Mouse (Mus musculus): Measurements from ENCODE around the gene Gm4141. TPM values are rescaled to one million over a fixed set of nuclear protein-coding genes. Genes with fewer than 3 reads are reported as not detected.
"Not testable (repeated sequence)": the region's sequence is repeated elsewhere in the genome, so short reads cannot be mapped to it uniquely, and the experiment has no call there.

Gm4141 gene
- not detected in 2 replicates for polyA plus RNA-seq (2015; fragmentation: Nextera tagmentation; extraction: Ambion mirVana)

- WGBS: no CpG with 5 or more reads among the region's 3 CpGs
- ATAC-seq (ENCODE audit: insufficient number of reproducible peaks, insufficient read depth, low FRiP score, low TSS enrichment, low read depth); H3K27ac ChIP-seq; H3K4me2 ChIP-seq; H3K27me3 ChIP-seq; H3K4me1 ChIP-seq; H3K9me3 ChIP-seq; H3K36me3 ChIP-seq; H3K9ac ChIP-seq; H3K4me3 ChIP-seq: not testable (repeated sequence)
Measured at GRCm38 (mm10) chr7:20576141-20576540, at the start of gene Gm4141. Gm4141 (minus strand) TSS chr7:20576241.

- not testable (repeated sequence) for H3K27me3 ChIP-seq; H3K4me2 ChIP-seq; H3K9me3 ChIP-seq; ATAC-seq (ENCODE audit: insufficient number of reproducible peaks, insufficient read depth, low FRiP score, low TSS enrichment, low read depth); H3K4me3 ChIP-seq; H3K27ac ChIP-seq; H3K9ac ChIP-seq; H3K36me3 ChIP-seq; H3K4me1 ChIP-seq
- WGBS: 79% methylated on average over 3 of the region's 5 CpGs
Measured at GRCm38 (mm10) chr7:20598921-20599320, 22.9 kb upstream of the Gm4141 start, which contains the start of gene Gm4513. Gm4513 (minus strand) TSS chr7:20599021.

GRCm38 (mm10) chr7:20545657-20546056 lies 30.4 kb downstream of the Gm4141 start, which contains the start of gene Gm5726:
Gm5726 (minus strand) TSS chr7:20545757.
- not testable (repeated sequence) for ATAC-seq (ENCODE audit: insufficient number of reproducible peaks, insufficient read depth, low FRiP score, low TSS enrichment, low read depth)
- whole genome bisulfite sequencing: no CpG with 5 or more reads among the region's 1 CpGs

GRCm38 (mm10) chr7:20533537-20533936 lies 42.5 kb downstream of the Gm4141 start, which contains the start of gene Vmn1r104:
Vmn1r104 (plus strand) TSS chr7:20533837.
- not testable (repeated sequence) for H3K9ac ChIP-seq; H3K4me3 ChIP-seq; H3K27ac ChIP-seq; H3K27me3 ChIP-seq; ATAC-seq (ENCODE audit: insufficient number of reproducible peaks, insufficient read depth, low FRiP score, low TSS enrichment, low read depth); H3K4me1 ChIP-seq; H3K9me3 ChIP-seq; H3K4me2 ChIP-seq; H3K36me3 ChIP-seq
- WGBS: no CpG with 5 or more reads among the region's 3 CpGs

More at GRCm38 (mm10) chr7:20545657-20546056, 30.4 kb downstream of the Gm4141 start, which contains the start of gene Gm5726:
- H3K4me1 ChIP-seq, H3K9me3 ChIP-seq, H3K4me2 ChIP-seq, H3K27ac ChIP-seq, H3K36me3 ChIP-seq, H3K4me3 ChIP-seq, H3K27me3 ChIP-seq, H3K9ac ChIP-seq: not testable (repeated sequence)

Other genes with a start within 250 kb of the Gm4141 start
- not detected in 2 replicates for gene Gm4133, start 242.2 kb downstream of the Gm4141 start, polyA plus RNA-seq (2015; fragmentation: Nextera tagmentation; extraction: Ambion mirVana)
- gene Gm5728, start 200.8 kb downstream of the Gm4141 start, polyA plus RNA-seq (2015; fragmentation: Nextera tagmentation; extraction: Ambion mirVana): not detected in 2 replicates
- not detected in 2 replicates for gene Vmn1r100, start 158.3 kb downstream of the Gm4141 start, polyA plus RNA-seq (2015; fragmentation: Nextera tagmentation; extraction: Ambion mirVana)
- gene Vmn1r101, start 133.6 kb downstream of the Gm4141 start, polyA plus RNA-seq (2015; fragmentation: Nextera tagmentation; extraction: Ambion mirVana): not detected in 2 replicates
- not detected in 2 replicates for gene Gm10670, start 101.3 kb downstream of the Gm4141 start, polyA plus RNA-seq (2015; fragmentation: Nextera tagmentation; extraction: Ambion mirVana)
- gene Vmn1r103, start 65.7 kb downstream of the Gm4141 start, polyA plus RNA-seq (2015; fragmentation: Nextera tagmentation; extraction: Ambion mirVana): not detected in 2 replicates
- not detected in 2 replicates for gene Vmn1r104, start 42.4 kb downstream of the Gm4141 start, polyA plus RNA-seq (2015; fragmentation: Nextera tagmentation; extraction: Ambion mirVana)
- gene Gm5726, start 30.5 kb downstream of the Gm4141 start, polyA plus RNA-seq (2015; fragmentation: Nextera tagmentation; extraction: Ambion mirVana): not detected in 2 replicates
- gene Gm4513, start 22.8 kb upstream of the Gm4141 start, polyA plus RNA-seq (2015; fragmentation: Nextera tagmentation; extraction: Ambion mirVana): not detected in 2 replicates
- gene Vmn1r107, start 92.7 kb upstream of the Gm4141 start, polyA plus RNA-seq (2015; fragmentation: Nextera tagmentation; extraction: Ambion mirVana): not detected in 2 replicates
- gene Vmn1r111, start 127.0 kb upstream of the Gm4141 start, polyA plus RNA-seq (2015; fragmentation: Nextera tagmentation; extraction: Ambion mirVana): not detected in 2 replicates
- gene Gm10668, start 154.4 kb upstream of the Gm4141 start, polyA plus RNA-seq (2015; fragmentation: Nextera tagmentation; extraction: Ambion mirVana): not detected in 2 replicates
- gene Vmn1r112, start 194.9 kb upstream of the Gm4141 start, polyA plus RNA-seq (2015; fragmentation: Nextera tagmentation; extraction: Ambion mirVana): not detected in 2 replicates
- not detected in 2 replicates for gene Vmn1r113, start 211.0 kb upstream of the Gm4141 start, polyA plus RNA-seq (2015; fragmentation: Nextera tagmentation; extraction: Ambion mirVana)
- gene Vmn1r114, start 235.9 kb upstream of the Gm4141 start, polyA plus RNA-seq (2015; fragmentation: Nextera tagmentation; extraction: Ambion mirVana): not detected in 2 replicates

All from embryonic facial prominence, embryonic 13.5 days (tissue).